Mouse (Mus musculus) embryonic facial prominence, embryonic 12.5 days (tissue): ENCODE measurements at regions not wholly inside any gene's neighbourhood (a gene's known extent, or its start where the extent isn't known, plus 50 kb on each side); places are given as distances from the start of the nearest gene placed in this dataset.
A peak's percentile ranks its signal among the peaks of the same experiment; 100 is the strongest.

Experiments used
- ATAC-seq: fragments of 200-750 bp; cut with Nextera tagmentation; 2 replicates; pipeline ENCODE4 v1.8.0; 2017; ENCODE audit not compliant: insufficient number of reproducible peaks, insufficient read depth, low FRiP score, low TSS enrichment
- H3K27ac ChIP-seq: fragments of 300-500 bp; sonication (generic); 2 replicates; pipeline ENCODE4 v1.5.1; 2016; ENCODE audit warnings: mild to moderate bottlenecking
- H3K27me3 ChIP-seq: fragments of 300-500 bp; sonication (generic); 2 replicates; pipeline ENCODE4 v1.6.1; 2016; ENCODE audit warnings: mild to moderate bottlenecking, moderate library complexity
- H3K36me3 ChIP-seq: fragments of 300-500 bp; sonication (generic); 2 replicates; pipeline ENCODE4 v1.6.1; 2016; ENCODE audit warnings: mild to moderate bottlenecking
- H3K4me1 ChIP-seq: fragments of 300-500 bp; sonication (generic); 2 replicates; pipeline ENCODE4 v1.6.1; 2016
- H3K4me2 ChIP-seq: fragments of 300-500 bp; sonication (generic); replicated peaks from 2 replicates; pipeline ENCODE4 v1.6.1; 2016; ENCODE audit warnings: mild to moderate bottlenecking, moderate library complexity
- H3K4me3 ChIP-seq: fragments of 300-500 bp; sonication (generic); 2 replicates; pipeline ENCODE4 v1.5.1; 2016; ENCODE audit warnings: mild to moderate bottlenecking
- H3K9ac ChIP-seq: fragments of 300-500 bp; sonication (generic); 2 replicates; pipeline ENCODE4 v1.6.1; 2016; ENCODE audit warnings: mild to moderate bottlenecking, moderate library complexity
- H3K9me3 ChIP-seq: fragments of 300-500 bp; sonication (generic); 2 replicates; pipeline ENCODE4 v1.6.1; 2016; ENCODE audit warnings: mild to moderate bottlenecking, moderate library complexity
- WGBS: fragments of 180-500 bp; shearing (Covaris S2); methylation state at CpG from one replicate; pipeline ENCODE4 v1.1.7; 2016; 5-methylcytosine and 5-hydroxymethylcytosine counted together

DNA sequence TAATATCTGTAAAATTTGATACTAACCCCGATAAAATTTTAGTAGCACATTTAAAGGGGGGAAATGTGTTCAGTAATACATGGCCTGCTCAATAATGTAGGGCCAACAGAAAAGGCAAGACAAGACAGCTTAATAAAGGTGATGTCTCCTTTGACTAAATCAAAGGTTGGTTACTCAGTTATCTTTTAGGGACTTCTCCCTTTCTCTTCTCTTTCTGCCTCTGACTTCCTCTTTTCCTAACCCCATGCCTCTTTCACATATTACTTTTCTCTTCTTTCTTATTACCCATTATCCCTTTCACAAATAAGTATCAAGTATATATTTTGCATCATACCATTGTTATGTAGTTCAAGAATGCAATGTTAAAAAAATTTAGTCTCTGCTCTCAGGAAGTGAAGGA, 510.2 kb upstream of the Kif18a start:
- no peaks in the 10 kb centered on the region for H3K4me1 ChIP-seq
- H3K4me2 ChIP-seq = no peak overlapping the region
- WGBS = 87% methylated on average over 1 of the region's 1 CpGs
- no peaks in the 10 kb centered on the region for H3K36me3 ChIP-seq
- H3K9ac ChIP-seq = no peak overlapping the region
- H3K4me3 ChIP-seq = no peak overlapping the region
- no peak overlapping the region for H3K27ac ChIP-seq
- no peaks in the 10 kb centered on the region for H3K9me3 ChIP-seq
- no peak for ATAC-seq
- no peaks in the 10 kb centered on the region for H3K27me3 ChIP-seq

DNA sequence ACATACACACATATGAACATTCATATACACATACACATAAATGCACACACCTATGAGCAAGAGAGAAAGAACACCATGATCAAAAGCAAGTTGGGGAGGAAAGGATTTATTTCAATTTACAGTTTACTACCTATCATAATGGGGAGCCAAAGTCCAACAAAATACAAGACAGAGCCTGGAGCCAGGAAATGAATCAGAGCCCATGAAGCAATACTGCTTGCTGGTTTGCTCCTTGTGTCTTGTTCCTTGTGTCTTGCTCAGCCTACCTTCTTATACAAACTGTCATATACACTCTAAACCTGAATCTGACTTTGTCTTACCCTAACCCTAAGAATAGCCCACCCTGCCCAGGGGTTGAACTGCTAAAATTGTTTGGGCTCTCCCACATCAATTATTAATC, 497.1 kb upstream of the Kif18a start:
- Histone ChIP-seq H3K4me3 (no peak overlapping the region), H3K9me3 (no peaks in the 10 kb centered on the region)
- no peak for ATAC-seq

DNA sequence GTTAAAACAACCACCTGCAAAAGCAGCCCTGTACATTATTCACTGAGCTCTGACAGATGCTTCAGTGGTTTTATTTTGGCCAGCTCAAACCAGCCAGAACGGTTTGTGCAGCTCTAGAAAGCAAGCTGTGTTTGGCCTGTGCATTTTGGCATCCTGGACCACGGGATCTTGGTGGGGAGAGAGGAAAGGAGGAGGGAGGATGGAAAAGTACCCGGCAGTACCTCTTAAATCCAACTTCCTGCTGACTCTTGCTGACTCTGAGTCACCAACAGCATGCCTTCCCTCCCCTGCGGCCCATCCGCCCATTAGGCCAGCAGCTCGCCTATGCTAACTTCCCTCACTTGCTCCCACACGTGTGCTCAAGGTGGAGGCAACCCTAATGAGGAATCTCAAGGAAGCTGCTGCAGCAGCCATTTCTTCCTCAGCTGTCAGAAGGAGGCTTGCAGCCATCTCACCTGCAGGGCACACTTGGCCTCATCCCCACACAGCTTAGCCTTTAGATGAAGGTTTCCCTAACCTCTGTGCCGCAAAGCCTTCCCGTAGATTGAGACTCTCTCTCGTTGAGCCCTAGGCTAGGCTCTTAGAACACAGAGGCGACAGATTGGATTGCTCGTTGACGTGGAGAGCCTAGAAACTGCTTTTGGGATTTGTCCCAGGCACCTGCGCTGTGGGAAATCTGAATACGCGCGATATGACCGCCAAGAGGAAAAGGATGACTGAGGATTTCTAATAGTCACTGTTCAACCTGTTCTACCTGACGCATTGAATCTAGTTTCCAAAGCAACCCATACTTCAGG, 495.2 kb upstream of the Kif18a start:
- Histone ChIP-seq H3K4me1 (no peaks in the 10 kb centered on the region), H3K27ac (no peak overlapping the region), H3K9me3 (no peaks in the 10 kb centered on the region), H3K4me2 (no peak overlapping the region), H3K36me3 (no peaks in the 10 kb centered on the region), H3K9ac (no peak overlapping the region), H3K27me3 (no peaks in the 10 kb centered on the region), H3K4me3 (no peak overlapping the region)
- ATAC-seq = no peak
- 87% methylated on average over 19 of the region's 19 CpGs for WGBS

More for the DNA sequence above, 497.1 kb upstream of the Kif18a start:
- Histone ChIP-seq H3K4me2 (no peak overlapping the region), H3K27me3 (no peaks in the 10 kb centered on the region), H3K4me1 (no peaks in the 10 kb centered on the region), H3K9ac (no peak overlapping the region), H3K36me3 (no peaks in the 10 kb centered on the region), H3K27ac (no peak overlapping the region)

DNA sequence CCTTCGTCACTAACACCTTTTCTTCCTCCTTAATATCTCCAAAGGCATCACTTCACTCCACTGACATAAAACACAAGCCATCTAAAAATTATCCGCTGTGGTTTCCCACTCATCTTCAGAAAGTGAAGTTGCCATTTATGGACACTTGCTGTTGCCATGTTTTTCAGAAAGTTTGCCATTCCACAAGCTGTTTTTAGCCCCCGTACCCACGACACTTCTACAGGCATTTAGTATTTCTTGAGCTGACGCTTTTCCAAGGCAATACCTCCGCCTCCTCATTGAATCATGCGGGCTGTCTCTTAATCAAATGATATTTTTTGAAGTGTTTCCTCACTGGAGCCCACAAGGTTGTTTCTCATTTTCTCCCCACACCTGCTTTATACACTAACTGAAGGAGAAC, 491.4 kb upstream of the Kif18a start:
- ATAC-seq = no peak
- H3K27ac ChIP-seq = no peak overlapping the region
- H3K36me3 ChIP-seq = no peaks in the 10 kb centered on the region
- H3K4me3 ChIP-seq = no peak overlapping the region
- H3K9me3 ChIP-seq = no peaks in the 10 kb centered on the region
- H3K27me3 ChIP-seq = no peaks in the 10 kb centered on the region
- WGBS = 84% methylated on average over 7 of the region's 7 CpGs
- no peak overlapping the region for H3K9ac ChIP-seq
- no peak overlapping the region for H3K4me2 ChIP-seq
- H3K4me1 ChIP-seq = no peaks in the 10 kb centered on the region

DNA sequence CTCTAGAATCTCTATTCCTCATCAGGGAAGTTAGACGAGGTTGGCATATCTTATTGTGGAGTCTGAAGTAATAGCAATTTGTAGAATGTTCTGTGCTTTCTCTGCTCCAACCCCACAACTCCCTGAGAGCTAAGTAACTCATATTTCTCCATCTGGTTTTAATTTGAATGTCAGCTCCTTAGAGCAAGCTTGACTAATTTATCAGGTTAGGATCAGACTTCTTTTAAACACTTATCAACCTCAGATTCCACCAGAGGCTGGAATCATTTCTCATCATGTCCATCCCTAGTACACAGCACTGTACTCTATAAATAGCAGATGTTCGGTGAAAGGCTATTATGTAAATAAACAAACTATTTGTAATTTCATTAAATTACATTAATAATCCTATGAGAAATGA, 485.4 kb upstream of the Kif18a start:
- Histone ChIP-seq H3K27ac (no peak overlapping the region), H3K9me3 (no peaks in the 10 kb centered on the region), H3K9ac (no peak overlapping the region), H3K4me2 (no peak overlapping the region), H3K4me3 (no peak overlapping the region), H3K36me3 (no peaks in the 10 kb centered on the region), H3K27me3 (no peaks in the 10 kb centered on the region), H3K4me1 (no peaks in the 10 kb centered on the region)
- 26% methylated on average over 2 of the region's 2 CpGs for WGBS
- 0 out of 2 replicates have a peak, but pooled peaks have one; percentile 47 for ATAC-seq

DNA sequence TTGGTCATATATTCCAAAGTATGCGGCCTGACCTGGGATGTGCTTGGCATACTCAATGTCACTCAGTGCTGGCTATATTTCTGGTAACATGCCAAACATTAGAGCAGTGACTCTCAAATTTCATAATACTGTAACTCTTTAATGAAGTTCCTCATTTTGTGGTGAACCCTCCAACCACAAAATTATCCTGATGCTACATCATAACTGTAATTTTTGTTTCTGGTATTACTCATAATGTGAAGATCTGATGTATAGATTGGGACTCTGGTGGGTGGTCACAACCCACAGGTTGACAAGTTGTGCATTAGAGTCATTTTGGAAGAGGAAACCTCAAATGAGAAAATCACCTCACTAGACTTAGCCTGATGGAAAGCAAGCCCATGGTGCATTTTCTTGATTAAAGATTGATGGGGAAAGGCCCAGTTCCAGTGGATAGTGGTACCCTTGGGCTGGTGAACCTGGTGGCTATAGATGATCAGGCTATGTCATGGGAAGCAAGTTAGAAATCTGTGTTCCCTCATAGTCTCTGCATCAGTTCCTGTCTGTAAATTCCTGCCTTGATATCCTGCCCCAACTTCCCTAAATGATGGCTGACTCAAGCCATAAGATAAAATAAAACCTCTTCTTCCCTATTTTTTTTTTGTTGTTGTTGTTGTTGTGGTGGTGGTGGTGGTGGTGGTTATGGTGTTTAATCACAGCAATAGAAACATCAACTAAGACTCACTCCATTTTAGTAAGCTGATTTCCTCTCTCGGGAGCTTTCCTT, 483.5 kb upstream of the Kif18a start:
- no peaks in the 10 kb centered on the region for H3K4me1 ChIP-seq
- ATAC-seq = no peak
- H3K27ac ChIP-seq = no peak overlapping the region
- WGBS = 82% methylated on average over 2 of the region's 2 CpGs
- H3K4me2 ChIP-seq = no peak overlapping the region
- no peaks in the 10 kb centered on the region for H3K9me3 ChIP-seq
- H3K4me3 ChIP-seq = no peak overlapping the region
- H3K9ac ChIP-seq = no peak overlapping the region
- H3K36me3 ChIP-seq = no peaks in the 10 kb centered on the region
- no peaks in the 10 kb centered on the region for H3K27me3 ChIP-seq

DNA sequence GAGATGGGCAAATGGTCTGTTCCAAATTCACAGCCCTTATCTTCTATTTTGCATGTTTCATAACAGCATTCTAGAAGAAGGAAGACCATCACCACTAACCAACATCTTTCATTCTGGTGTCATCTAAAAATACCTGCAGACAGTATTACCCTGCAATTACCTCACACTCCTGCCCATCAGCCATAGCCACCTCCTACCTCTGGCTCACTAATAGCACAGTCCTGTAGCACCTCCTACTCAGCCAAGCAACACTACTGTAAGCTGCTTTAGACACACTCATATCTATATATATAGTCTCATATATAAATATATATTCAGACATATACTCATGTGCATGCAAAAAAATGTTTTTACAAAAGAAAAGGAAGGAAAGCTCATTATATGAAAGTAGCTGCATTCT, 468.2 kb upstream of the Kif18a start:
- H3K36me3 ChIP-seq = no peaks in the 10 kb centered on the region
- H3K9me3 ChIP-seq = no peaks in the 10 kb centered on the region
- no peak overlapping the region for H3K27ac ChIP-seq
- no peak for ATAC-seq
- H3K4me1 ChIP-seq = no peaks in the 10 kb centered on the region
- H3K27me3 ChIP-seq = no peaks in the 10 kb centered on the region
- no peak overlapping the region for H3K4me3 ChIP-seq
- H3K4me2 ChIP-seq = no peak overlapping the region
- no peak overlapping the region for H3K9ac ChIP-seq

DNA sequence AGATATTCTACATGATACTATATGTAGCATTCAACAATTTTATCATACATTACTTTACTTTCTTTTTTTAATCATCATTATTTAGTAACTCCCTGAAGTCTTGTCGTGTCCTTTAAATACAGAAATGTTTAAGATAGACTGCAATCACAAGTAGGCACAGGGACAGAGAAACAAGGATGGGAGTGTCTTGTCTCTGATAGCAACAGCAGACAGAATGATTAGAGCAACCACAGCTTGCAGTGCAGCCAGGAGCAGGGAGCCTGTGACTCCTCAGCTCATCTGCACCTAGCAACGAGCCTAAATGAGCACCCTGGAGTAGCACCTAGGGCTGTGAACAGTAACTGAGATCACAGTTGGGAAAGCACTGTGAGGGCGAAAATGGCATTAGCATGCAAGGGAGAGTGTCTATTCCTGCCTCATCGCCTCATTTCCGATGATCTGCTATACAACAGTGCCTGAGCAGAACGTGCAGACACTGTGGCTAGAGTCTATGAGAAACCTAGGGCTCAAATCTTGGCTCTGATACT, 467.4 kb upstream of the Kif18a start:
- H3K4me3 ChIP-seq = no peak overlapping the region
- 72% methylated on average over 6 of the region's 6 CpGs for WGBS
- H3K27me3 ChIP-seq = no peaks in the 10 kb centered on the region
- H3K4me2 ChIP-seq = no peak overlapping the region
- no peak overlapping the region for H3K9ac ChIP-seq
- ATAC-seq = no peak
- no peak overlapping the region for H3K27ac ChIP-seq
- H3K4me1 ChIP-seq = no peaks in the 10 kb centered on the region
- H3K9me3 ChIP-seq = no peaks in the 10 kb centered on the region
- H3K36me3 ChIP-seq = no peaks in the 10 kb centered on the region

DNA sequence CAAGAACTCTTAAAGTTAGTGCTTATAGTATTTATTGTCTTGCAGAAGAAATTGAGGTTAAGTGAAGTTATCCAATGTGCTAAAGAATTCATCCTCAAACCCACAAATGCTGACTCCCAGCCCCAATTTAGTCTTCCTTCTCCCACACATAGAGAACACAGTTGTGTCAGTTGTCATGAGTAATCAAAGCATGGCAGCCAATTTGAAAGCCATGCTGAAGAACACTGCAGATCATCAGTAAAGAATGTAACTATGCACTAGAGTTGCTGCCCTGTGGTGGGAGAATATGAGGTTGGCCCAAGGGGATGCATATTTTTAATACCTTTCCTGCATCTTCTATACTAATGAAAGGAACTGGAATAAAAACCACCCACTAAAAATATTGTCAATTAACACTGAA, 464.0 kb upstream of the Kif18a start:
- Histone ChIP-seq H3K4me2 (no peak overlapping the region), H3K27me3 (no peaks in the 10 kb centered on the region), H3K9ac (no peak overlapping the region), H3K36me3 (no peaks in the 10 kb centered on the region), H3K4me1 (no peaks in the 10 kb centered on the region), H3K4me3 (no peak overlapping the region), H3K9me3 (no peaks in the 10 kb centered on the region), H3K27ac (no peak overlapping the region)
- ATAC-seq = no peak

DNA sequence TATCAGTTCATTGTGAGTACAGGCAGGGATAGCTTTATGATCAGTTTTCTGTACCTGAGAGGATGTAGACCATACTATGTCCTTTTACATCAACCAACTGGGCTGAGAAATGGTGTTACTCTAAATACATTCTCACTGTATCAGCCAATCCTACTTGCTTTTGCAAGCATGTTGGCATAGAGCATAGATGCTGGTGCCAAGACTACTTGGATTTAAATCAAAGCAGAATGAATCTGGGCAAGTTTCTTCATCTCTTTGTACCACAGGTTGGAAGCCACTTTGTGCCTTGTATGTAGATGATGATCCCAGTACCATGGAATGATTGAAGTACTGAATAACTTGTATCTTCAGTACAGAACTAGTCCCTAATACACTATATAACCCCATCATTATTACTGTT, 456.5 kb upstream of the Kif18a start:
- no peaks in the 10 kb centered on the region for H3K27me3 ChIP-seq
- no peak overlapping the region for H3K4me3 ChIP-seq
- no peaks in the 10 kb centered on the region for H3K36me3 ChIP-seq
- H3K4me2 ChIP-seq = no peak overlapping the region
- no peak overlapping the region for H3K27ac ChIP-seq
- no peak for ATAC-seq
- peaks cover 14% of the 10 kb centered on the region for H3K4me1 ChIP-seq
- no peak overlapping the region for H3K9ac ChIP-seq
- no peaks in the 10 kb centered on the region for H3K9me3 ChIP-seq

DNA sequence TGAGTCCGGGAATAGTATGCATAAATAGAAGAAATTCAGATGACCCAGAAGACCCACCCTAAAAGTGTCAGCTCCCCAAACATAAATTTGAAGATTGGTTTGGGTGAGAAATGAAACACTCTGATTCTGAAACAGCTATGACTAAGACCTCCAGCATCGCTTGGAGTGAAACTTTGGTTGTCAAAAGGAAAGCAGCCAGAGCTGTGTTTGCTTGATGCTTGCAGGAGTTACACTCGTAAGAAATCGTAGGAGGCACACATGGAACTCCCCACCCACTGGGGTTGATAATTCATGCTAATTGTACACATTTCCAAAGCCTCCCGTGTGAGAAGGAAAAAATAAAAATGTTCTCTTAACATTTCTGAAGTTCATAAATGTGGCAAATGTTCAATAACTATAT, 454.6 kb upstream of the Kif18a start:
- 72% methylated on average over 5 of the region's 5 CpGs for WGBS
- H3K27me3 ChIP-seq = no peaks in the 10 kb centered on the region
- H3K4me3 ChIP-seq = no peak overlapping the region
- H3K4me2 ChIP-seq = no peak overlapping the region
- H3K9me3 ChIP-seq = no peaks in the 10 kb centered on the region
- H3K36me3 ChIP-seq = no peaks in the 10 kb centered on the region
- ATAC-seq = no peak
- H3K27ac ChIP-seq = no peak overlapping the region
- H3K9ac ChIP-seq = no peak overlapping the region
- peaks cover 14% of the 10 kb centered on the region for H3K4me1 ChIP-seq

DNA sequence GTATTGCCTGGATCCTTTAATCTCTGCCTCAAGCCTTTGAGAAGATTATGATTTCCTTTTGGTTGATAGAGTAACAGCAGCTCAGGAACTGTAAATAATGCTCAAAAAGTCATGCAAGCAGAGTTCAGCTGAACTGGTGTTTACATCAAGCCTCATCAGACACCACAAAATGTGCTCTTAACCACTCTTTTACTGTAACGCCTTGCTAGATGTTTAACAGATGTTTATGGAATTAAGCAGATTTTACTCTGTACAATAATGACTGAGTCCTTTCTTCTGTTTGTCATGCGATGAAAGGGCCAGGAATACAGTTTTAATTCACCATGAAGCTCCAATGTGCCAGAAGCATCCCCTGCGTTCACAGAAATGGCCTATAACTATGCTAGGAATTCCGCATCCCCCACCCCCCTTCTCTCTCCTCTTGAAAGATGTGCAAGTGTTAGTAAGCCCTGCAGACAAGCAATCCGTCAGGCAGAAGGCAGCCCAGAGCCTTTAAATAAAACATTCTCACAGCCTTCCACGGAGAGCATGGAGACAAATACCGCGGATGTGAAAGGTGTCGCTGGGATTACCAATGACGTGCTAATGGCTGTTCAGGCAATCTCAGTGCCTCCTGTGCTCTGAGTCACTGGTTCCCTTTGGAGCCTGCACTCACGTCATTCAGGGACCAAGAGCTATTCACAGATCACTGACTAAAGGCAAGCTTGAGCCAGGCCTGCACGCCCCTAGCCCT, 453.3 kb upstream of the Kif18a start:
- no peak overlapping the region for H3K9ac ChIP-seq

More for the DNA sequence above, 453.3 kb upstream of the Kif18a start:
- no peaks in the 10 kb centered on the region for H3K36me3 ChIP-seq
- no peak overlapping the region for H3K4me3 ChIP-seq
- H3K27ac ChIP-seq = 0 out of 2 replicates have a peak overlapping the region, but pooled peaks have one; percentile 11
- H3K9me3 ChIP-seq = no peaks in the 10 kb centered on the region
- ATAC-seq = peak; percentile 80
- no peaks in the 10 kb centered on the region for H3K27me3 ChIP-seq
- H3K4me1 ChIP-seq = peaks cover 14% of the 10 kb centered on the region
- peak overlapping the region; percentile 32 for H3K4me2 ChIP-seq
- WGBS = 4% methylated on average over 12 of the region's 12 CpGs
